Mouse (Mus musculus): ENCODE measurements around the gene Zdhhc19.
"Not testable (repeated sequence)": the region's sequence is repeated elsewhere in the genome, so short reads cannot be mapped to it uniquely, and the experiment has no call there.

Zdhhc19 gene

GRCm38 (mm10) chr16:32487234-32488111 is 8.6 kb upstream of the Zdhhc19 start, which contains the start of gene Slc51a:
Gene Slc51a, minus strand, starts transcription at chr16:32487879.
- no peak for DNase-seq

GRCm38 (mm10) chr16:32488939-32489338 is 7.1 kb upstream of the Zdhhc19 start:
- no peak for DNase-seq

DNA sequence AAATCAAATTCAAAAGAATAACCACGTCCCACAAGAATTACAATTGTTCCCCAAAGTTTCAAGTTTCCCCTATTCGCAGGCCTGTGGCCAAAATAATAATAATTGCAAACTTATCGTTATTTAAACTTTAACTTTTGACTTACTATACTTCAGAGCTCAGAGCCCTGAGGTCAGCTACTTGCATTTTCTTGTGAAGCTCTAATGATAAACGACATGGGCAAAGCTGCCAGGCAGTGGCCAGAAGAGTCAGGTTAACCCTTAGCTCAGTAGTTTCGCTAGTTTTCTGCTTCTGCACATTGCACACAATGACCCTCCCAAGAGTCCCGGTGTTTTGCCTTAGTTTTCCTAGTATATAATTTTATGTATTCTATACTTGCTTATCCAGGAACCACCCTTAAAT is 1.7 kb upstream of the Zdhhc19 start:
- DNase-seq, result not testable (repeated sequence)

GRCm38 (mm10) chr16:32498996-32499395 is 2.9 kb downstream of the Zdhhc19 start:
- DNase-seq, result no peak

GRCm38 (mm10) chr16:32499430-32500037 is 3.5 kb downstream of the Zdhhc19 start:
- peak; percentile 89 to 93 for DNase-seq

- DNase-seq, result no peak
These were observed 5.4 kb downstream of the Zdhhc19 start for GRCm38 (mm10) chr16:32501459-32501858.

DNA sequence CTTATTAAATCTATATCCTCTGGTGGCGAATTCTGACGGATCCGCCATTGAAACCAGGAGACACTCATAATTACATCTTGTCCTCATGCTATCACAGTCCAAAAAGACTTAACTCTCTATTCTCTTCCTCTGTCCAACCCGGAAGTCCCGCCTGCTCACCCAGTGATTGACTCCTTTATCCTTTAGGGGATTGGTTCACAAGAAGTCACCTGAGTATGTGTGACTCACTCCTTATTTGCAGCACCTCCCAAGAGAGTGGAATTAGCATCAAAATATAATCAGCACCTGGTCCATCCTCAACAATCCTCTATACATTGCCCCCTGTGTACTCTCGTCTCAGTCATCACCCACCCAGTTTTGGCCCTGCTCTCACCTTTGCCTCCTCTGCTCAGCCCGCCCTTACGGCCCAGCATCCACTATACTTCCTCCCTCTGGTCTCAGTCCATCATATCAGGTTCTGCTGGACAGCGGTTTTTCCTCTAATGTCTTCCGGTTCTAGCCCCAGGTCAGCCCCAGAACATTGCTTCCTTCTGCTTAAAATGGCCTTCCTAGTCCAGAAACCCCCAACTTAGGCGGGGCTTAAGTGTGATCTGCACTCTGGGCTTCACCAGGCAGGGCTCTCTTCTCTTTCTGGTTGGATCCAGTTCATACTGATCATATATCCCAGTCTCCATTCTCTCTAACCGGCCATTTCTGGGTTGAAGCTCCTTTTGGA is 6.7 kb downstream of the Zdhhc19 start:
- DNase-seq, result no peak

DNA sequence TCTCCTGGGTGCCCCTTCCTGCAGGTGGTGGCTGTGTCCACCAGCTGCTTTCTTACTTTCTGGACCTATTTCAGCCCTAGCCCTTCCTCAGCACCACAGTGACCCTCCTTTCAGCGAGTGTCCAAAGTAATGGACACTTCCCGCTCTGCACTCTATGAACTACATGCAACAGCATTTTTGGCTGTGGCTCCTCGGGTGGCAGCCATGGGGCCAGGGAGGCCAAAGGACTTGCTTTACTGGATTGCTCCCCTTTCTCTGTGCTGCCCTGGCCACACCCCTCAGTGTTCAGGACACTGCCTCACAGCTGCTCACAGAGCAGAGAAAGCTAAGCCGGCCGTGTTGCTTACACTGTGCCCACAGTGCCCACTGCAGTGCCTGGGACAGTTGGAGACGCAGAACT is 7.6 kb downstream of the Zdhhc19 start:
- DNase-seq, result no peak

GRCm38 (mm10) chr16:32506298-32506697 is 10.2 kb downstream of the Zdhhc19 start:
- no peak for DNase-seq

DNA sequence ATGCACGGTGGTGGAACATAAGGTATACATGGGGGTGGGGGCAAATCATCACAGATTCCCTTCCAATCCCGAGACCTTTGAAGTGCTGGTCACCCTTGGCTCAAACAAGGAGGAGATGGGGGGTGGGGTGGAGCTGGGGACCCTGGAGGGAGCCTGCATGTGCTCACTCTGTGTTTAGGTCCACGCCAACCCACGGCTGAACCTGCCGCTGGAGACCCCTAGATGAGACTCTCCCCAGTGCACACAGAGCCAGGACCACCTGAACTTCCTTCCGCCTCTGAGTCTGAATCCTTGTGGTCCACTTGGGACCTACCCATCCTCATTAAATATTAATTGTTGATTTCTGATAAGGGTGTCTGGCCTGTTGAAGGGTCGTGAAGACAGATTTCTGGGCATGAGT is 10.8 kb downstream of the Zdhhc19 start:
- DNase-seq, result no peak

GRCm38 (mm10) chr16:32507407-32507806 is 11.3 kb downstream of the Zdhhc19 start:
- DNase-seq, result peak; percentile 37 to 59

- DNase-seq, result no peak
These were observed 12.0 kb downstream of the Zdhhc19 start for GRCm38 (mm10) chr16:32508035-32508434.

- no peak for DNase-seq
These were observed 12.5 kb downstream of the Zdhhc19 start for GRCm38 (mm10) chr16:32508506-32509065.

DNA sequence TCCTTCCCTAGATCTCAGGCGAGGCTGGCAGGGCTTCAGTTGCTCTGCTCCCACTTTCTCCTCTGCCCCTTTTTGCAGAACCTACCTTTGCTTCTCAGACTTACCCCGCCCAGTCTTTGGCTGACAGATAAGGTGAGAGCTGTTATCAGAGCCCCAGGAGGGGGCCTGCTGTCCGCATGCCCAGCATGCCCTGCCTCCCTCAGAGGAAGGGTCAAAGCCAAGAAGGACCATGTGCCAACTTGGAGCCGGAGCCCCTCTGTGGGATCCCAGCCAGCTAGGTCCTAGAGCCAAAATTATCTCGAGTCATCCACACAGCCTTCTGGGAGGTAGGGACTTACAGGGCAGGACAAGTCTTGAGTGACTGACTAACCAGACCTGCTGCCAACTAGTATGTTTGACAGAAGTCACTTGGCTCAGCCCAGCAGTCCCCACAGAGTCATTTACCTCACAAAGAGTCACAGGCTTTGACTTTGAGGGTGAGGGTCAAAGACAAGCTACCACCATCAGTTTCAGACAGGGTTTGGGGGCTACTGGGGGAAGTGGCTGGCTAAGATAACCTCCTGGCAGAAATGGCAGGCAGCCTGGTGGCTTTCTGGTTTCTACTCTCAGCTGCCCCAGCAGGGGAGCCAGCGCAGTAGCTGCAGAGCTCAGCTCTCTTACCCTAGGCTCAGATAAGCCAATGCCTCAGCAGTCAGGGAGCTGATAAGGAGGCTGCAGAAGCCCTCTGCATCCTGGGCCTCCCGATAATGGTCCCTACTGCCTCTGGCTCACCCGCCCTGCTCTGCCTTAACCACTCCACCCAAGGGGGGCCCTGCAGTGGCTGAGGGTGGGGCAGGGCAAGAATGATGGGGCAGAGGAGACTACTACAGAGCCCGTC is 13.2 kb downstream of the Zdhhc19 start:
- DNase-seq, result no peak

DNA sequence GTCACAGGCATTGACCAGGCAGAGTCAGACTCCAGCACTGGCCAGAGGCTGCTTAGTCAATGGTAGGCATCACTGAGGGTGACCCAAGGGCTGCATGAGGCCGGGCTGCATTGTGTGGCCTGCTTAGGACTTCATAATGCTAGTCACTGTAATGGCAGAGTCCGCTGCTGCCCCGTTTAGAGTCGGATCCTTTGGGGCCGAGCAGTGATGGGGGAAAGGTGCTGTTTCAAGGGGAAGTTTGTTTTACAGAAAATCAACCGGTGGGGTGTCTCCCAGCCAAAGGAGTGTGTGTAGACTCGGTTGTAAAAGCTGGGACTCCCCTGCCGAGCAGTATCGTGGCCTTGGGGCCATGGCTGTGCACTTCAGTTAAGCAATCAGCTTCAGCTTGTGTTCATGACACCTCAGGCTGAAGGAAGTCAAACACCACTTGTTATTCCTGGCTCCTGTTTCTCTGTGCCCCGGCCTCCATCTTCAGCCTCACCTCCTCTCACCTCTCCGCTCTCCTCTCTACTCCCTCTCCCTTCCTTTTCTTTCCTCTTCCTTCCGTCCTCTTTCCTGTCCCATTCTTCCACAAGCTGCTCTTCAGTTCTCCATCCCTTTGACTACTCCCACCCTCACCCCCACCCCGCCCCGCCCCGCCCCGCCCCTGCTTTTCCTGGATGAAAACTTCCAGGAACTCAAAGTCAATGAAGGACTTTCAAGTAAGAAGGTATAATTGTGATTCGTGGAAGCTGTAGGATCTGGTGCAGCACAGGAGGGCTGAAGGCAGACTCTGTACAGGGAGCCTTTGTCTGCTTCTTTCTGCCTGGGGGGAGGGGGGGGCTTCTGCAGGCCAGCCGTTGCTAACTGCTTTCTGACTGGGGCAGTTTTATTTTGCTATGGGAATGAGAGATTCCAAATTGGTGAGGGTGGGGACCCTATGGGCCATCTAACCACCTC is 14.6 kb downstream of the Zdhhc19 start:
- DNase-seq, result no peak

DNA sequence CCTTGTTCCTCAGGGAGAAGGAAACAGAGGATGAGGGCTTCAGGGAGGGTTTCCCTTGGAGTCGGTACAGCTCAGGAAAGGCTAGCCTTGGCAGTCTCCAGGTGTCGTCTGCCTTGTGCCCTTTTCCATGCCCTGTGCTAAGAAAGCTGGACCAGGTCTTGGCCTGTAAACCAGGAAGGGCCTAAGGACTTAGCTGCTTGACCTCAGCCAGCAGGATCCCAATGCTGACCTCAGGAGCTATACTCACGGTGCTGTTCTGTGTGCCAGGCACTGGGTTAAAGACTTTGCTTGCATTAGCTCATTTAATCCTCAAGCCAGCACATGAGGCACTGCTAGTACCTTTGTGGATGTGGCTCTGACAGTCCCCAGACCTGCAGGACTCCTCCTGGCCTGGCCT is 15.3 kb downstream of the Zdhhc19 start:
- DNase-seq, result no peak

GRCm38 (mm10) chr16:32511827-32512490 is 15.9 kb downstream of the Zdhhc19 start:
- no peak for DNase-seq

GRCm38 (mm10) chr16:32512921-32513320 is 16.9 kb downstream of the Zdhhc19 start:
- no peak for DNase-seq

DNA sequence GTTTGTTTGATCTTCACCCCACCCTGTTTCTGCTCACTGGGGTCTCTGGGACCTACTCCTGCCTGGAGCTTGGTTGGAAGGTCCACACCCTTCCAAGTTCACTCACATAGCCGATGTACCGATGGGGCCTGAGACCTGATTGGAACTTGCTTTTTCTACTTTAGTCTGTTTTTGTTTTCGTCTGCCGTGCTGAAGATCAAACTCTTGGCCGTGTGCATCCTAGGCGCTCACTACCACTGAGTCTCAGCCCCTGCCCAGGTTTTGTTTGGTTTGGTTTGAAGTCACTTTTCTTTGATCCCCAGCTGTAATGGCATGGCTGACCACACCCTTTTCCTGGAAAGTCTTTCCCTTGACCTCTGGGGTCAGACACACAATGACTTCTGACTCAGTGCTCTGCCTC is 17.3 kb downstream of the Zdhhc19 start:
- no peak for DNase-seq

DNA sequence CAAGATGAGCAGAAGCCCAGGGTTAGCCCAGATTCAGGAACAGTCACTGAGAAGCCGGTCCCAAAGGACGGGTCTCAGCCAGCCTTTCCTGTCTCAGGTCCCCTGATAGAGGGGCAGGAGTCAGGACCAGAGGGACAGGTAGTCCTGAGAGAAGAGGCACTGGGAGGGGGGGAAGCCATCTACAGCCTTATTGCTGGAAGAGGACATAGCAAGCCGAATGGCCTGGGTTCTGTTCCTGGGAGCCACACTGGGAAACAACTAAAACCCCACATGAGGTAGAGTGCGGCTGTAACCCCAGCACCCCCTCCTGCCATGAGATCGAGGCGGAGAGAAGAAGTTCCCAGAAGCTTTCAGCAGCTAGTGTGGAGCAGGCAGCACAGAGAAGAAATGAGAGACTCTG is 17.9 kb downstream of the Zdhhc19 start:
- DNase-seq, result no peak
